Mouse (Mus musculus) G1E (cell line): ENCODE data around the gene Hcst.

ENCODE experiments used
- CTCF ChIP-seq: IDR thresholded peaks from 2 replicates; pipeline ENCODE4 v1.5.1; 2012; ENCODE audit warnings: low read depth, low read length, inconsistent platforms, mixed read lengths
- POLR2AphosphoS5 ChIP-seq: IDR thresholded peaks from 2 replicates; pipeline ENCODE4 v1.6.1; 2012; ENCODE audit warnings: low read depth, low read length, inconsistent platforms; ENCODE audit not compliant: insufficient replicate concordance

- TF ChIP-seq CTCF (no peak), POLR2AphosphoS5 (no peak)
These were observed 14.6 kb upstream of the Hcst start for GRCm38 (mm10) chr7:30434238-30434637.
